Mouse (Mus musculus) kidney, adult 2 months (tissue): ENCODE measurements around the gene Srf. TPM values are rescaled to one million over a fixed set of nuclear protein-coding genes. Genes with fewer than 3 reads are reported as not detected.

Source experiments
- DNase-seq: peaks from one replicate; pipeline ENCODE4 v3.0.0; 2021
- H3K27ac ChIP-seq: fragments of 200-500 bp; 2 replicates; pipeline ENCODE4 v1.5.1; 2012; ENCODE audit warnings: low read depth, low read length, control low read depth, inconsistent platforms; ENCODE audit not compliant: insufficient read depth
- H3K27me3 ChIP-seq: fragments of 200-500 bp; replicated peaks from 2 replicates; pipeline ENCODE4 v1.6.1; 2012; ENCODE audit warnings: mild to moderate bottlenecking, moderate library complexity, low read length, inconsistent platforms; ENCODE audit not compliant: control insufficient read depth, insufficient read depth
- H3K36me3 ChIP-seq: fragments of 200-500 bp; 2 replicates; pipeline ENCODE4 v1.6.1; 2012; ENCODE audit warnings: mild to moderate bottlenecking, moderate library complexity, low read length, inconsistent platforms; ENCODE audit not compliant: control insufficient read depth, insufficient read depth
- H3K4me1 ChIP-seq: fragments of 200-500 bp; 2 replicates; pipeline ENCODE4 v1.6.1; 2011; ENCODE audit warnings: low read length; ENCODE audit not compliant: control insufficient read depth, insufficient read depth
- H3K4me3 ChIP-seq: fragments of 200-500 bp; 2 replicates; pipeline ENCODE4 v1.5.1; 2011; ENCODE audit warnings: mild to moderate bottlenecking, low read depth, low read length, control low read depth; ENCODE audit not compliant: insufficient read depth
- CTCF ChIP-seq: fragments of 200-500 bp; conservative IDR thresholded peaks from 2 replicates; pipeline ENCODE4 v1.5.1; 2011; ENCODE audit warnings: low read depth, mild to moderate bottlenecking, control low read depth, low read length, moderate library complexity, mixed read lengths; ENCODE audit not compliant: insufficient read depth, insufficient read length
- POLR2A ChIP-seq: fragments of 200-500 bp; IDR thresholded peaks from one replicate; pipeline ENCODE4 v1.6.1; 2011; ENCODE audit warnings: low read depth, low read length, control low read depth
- WGBS: fragments of 180-500 bp; shearing (Covaris S2); methylation state at CpG from one replicate; pipeline ENCODE4 v1.1.7; 2018; 5-methylcytosine and 5-hydroxymethylcytosine counted together
- polyA plus RNA-seq: library from polyadenylated mRNA; depleted of rRNA; stranded (reverse); fragments of >200 nt; gene quantifications from 2 replicates; pipeline ENCODE4 v1.2.3, GENCODE M21; 2012

Srf gene
- polyA plus RNA-seq, 1 experiment: 67.0 TPM

- peak overlapping the region; percentile 64 for H3K4me3 ChIP-seq
- WGBS: 40% methylated on average over 7 of the region's 7 CpGs
- no peaks in the 10 kb centered on the region; the same call in 1 of the 2 replicates for H3K4me1 ChIP-seq
- no peak for DNase-seq
- TF ChIP-seq CTCF: no peak
- TF ChIP-seq POLR2A: no peak
- H3K27me3 ChIP-seq: no peaks in the 10 kb centered on the region
- H3K36me3 ChIP-seq: no peaks in the 10 kb centered on the region
- peak overlapping the region; percentile 28; the same call in 1 of the 2 replicates for H3K27ac ChIP-seq
These were observed 9.4 kb downstream of the Srf start for GRCm38 (mm10) chr17:46546591-46546990.

- H3K4me3 ChIP-seq: peak within 1 kb of the TSS; percentile 64
- no peaks in the 10 kb centered on the region; the same call in 1 of the 2 replicates for H3K4me1 ChIP-seq
- TF ChIP-seq POLR2A (no peak), CTCF (no peak)
- no peaks in the 10 kb centered on the region for H3K27me3 ChIP-seq
- DNase-seq: peak; percentile 89
- H3K36me3 ChIP-seq: no peaks in the 10 kb centered on the region
- H3K27ac ChIP-seq: peak within 1 kb of the TSS; percentile 28; the same call in 1 of the 2 replicates
- WGBS: 3% methylated on average over 47 of the region's 49 CpGs
These were observed 10.0 kb downstream of the Srf start, which contains the start of gene Cul9 for GRCm38 (mm10) chr17:46545813-46546564. Gene Cul9 (minus strand): TSS chr17:46546388.

- TF ChIP-seq CTCF (no peak), POLR2A (no peak)
- H3K36me3 ChIP-seq: no peaks in the 10 kb centered on the region
These were observed 12.3 kb downstream of the Srf start for GRCm38 (mm10) chr17:46543661-46544060.

GRCm38 (mm10) chr17:46525579-46526307 lies 30.2 kb downstream of the Srf start:
- TF ChIP-seq POLR2A: no peak
- TF ChIP-seq CTCF: peak; percentile 91
- H3K4me3 ChIP-seq: no peak overlapping the region
- H3K27ac ChIP-seq: no peak overlapping the region
- H3K27me3 ChIP-seq: no peaks in the 10 kb centered on the region
- H3K36me3 ChIP-seq: no peaks in the 10 kb centered on the region
- WGBS: 41% methylated on average over 12 of the region's 12 CpGs
- H3K4me1 ChIP-seq: no peaks in the 10 kb centered on the region
- DNase-seq: peak; percentile 77

More at GRCm38 (mm10) chr17:46543661-46544060, 12.3 kb downstream of the Srf start:
- no peak for DNase-seq
- no peak overlapping the region for H3K27ac ChIP-seq
- no peaks in the 10 kb centered on the region for H3K27me3 ChIP-seq
- no peak overlapping the region for H3K4me3 ChIP-seq
- no peaks in the 10 kb centered on the region; the same call in 1 of the 2 replicates for H3K4me1 ChIP-seq
- WGBS: 92% methylated on average over 12 of the region's 12 CpGs

GRCm38 (mm10) chr17:46525065-46525464 lies 30.9 kb downstream of the Srf start:
- no peaks in the 10 kb centered on the region for H3K27me3 ChIP-seq
- WGBS: 85% methylated on average over 10 of the region's 10 CpGs
- TF ChIP-seq CTCF (no peak), POLR2A (no peak)
- H3K36me3 ChIP-seq: no peaks in the 10 kb centered on the region
- H3K4me3 ChIP-seq: no peak overlapping the region
- no peak for DNase-seq
- no peaks in the 10 kb centered on the region for H3K4me1 ChIP-seq
- no peak overlapping the region for H3K27ac ChIP-seq

- no peaks in the 10 kb centered on the region for H3K4me1 ChIP-seq
- DNase-seq: no peak
- no peak overlapping the region for H3K4me3 ChIP-seq
- no peak for TF ChIP-seq POLR2A
- TF ChIP-seq CTCF: 0 out of 2 replicates have a peak, but pooled peaks have one; percentile 16
- H3K27ac ChIP-seq: no peak overlapping the region
- H3K27me3 ChIP-seq: no peaks in the 10 kb centered on the region
- WGBS: 56% methylated on average over 24 of the region's 24 CpGs
- no peaks in the 10 kb centered on the region for H3K36me3 ChIP-seq
These were observed 33.9 kb downstream of the Srf start for GRCm38 (mm10) chr17:46521963-46522668.
